Mouse (Mus musculus) spleen, adult 12 weeks (tissue): Measurements from ENCODE around the gene Plxna2.

ENCODE experiments used
- DNase-seq: peaks from one replicate; pipeline ENCODE4 v3.0.0; 2022; ENCODE audit warnings: low spot score

Gene Plxna2

DNA sequence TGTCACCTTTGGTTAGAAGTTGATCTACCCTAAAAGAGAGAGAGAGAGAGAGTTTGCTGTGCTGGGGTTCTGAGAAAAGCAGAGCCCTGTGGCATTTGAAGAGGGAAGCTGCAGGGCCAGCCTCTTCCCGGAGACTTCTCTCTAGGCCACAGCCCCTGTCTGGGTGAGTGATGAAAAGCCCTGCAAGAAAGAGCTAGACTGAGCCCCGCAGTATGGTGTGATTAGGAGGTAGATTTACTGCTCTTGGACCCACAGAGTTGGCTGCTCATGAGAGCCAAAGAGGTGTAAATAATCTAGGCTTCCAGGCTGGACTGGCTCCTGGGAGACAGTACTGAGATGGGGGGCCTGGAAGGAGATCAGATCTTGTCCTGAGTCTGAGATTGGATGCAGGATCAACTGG is 94.4 kb downstream of the Plxna2 start:
- DNase-seq, result no peak

DNA sequence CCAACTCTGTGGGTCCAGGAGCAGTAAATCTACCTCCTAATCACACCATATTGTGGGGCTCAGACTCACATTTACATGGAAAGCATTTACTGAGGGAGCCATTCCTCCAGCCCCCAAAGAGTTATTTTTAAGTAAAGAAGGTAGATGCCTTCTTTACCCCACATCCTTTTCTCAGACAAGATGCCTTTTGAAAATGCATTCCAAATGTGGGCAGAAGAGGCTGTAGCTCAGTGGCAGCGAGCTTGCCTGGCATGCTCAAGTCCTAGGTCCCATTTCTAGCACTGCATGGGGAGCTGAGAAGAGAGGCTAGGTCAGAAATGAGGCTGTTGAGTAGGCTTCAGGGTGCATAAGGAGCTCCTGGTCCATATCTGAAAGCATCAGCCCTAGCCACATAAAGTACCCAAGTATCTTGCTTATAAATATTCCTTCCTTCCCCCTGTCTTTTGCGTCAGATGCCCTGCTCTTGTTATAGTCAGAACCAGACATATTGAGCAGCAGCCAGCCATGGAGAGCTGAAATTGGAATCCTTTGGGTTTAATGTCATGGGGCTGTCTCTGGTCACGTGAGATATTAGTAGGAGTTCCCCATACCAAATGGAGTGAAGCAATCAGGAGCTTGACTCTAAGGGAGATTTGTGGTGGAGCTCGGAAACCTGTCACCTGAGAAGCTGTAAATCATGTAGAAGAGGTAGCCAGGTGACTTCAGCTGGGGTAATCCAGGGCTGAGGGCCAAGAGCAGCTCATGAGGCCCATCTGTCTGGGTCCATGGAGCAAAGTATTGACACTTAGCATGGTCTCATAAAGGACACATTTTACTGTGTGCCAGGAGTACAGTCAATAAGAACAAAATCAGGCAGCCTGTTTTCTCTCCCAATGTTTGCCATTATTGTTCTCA is 96.4 kb downstream of the Plxna2 start:
- DNase-seq, result no peak

- no peak for DNase-seq
Measured at GRCm38 (mm10) chr1:194717451-194717874, 99.4 kb downstream of the Plxna2 start.

DNA sequence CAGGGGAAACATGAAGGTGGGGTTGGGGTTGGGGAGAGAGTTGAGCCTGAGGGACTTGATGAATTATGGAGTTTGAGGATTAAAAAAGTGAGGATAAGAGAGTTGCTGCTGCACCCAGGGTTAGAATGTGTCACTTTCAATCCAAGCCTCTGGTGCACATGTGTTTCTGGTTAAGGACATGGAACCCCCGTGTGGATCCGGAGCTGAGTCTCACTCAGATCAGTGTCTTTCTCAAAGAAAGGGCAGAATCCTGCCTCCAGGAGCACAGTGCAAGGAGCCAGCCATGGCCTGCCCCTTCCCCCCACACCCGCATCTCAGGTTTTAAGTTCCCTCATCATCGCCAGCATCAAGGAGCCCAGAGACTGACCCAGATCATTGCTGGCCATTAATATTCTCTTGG is 102.4 kb downstream of the Plxna2 start:
- no peak for DNase-seq

GRCm38 (mm10) chr1:194721260-194721659 is 103.2 kb downstream of the Plxna2 start:
- no peak for DNase-seq

- DNase-seq, result no peak
Measured at GRCm38 (mm10) chr1:194722329-194722728, 104.3 kb downstream of the Plxna2 start.

GRCm38 (mm10) chr1:194734836-194735235 is 116.8 kb downstream of the Plxna2 start:
- DNase-seq, result no peak

DNA sequence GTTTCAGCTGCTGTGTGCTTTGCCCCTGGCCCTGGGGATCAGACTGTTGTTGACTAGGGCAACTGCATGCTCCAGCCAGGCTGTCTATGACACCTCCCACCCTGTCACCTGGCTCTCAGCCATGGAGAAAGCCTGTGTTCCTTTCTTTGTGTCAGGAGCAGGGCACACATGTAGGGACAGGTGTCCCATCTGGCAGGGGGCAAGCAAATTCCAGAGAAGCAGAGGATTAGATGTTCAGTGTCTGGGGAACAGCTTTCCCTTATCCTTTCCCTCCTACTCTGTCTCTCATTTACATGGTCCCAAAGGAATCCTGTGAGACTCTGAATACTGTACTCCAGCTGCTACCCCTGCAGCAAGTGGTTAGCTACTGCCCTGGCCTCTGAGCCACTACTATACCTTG is 121.9 kb downstream of the Plxna2 start:
- no peak for DNase-seq

DNA sequence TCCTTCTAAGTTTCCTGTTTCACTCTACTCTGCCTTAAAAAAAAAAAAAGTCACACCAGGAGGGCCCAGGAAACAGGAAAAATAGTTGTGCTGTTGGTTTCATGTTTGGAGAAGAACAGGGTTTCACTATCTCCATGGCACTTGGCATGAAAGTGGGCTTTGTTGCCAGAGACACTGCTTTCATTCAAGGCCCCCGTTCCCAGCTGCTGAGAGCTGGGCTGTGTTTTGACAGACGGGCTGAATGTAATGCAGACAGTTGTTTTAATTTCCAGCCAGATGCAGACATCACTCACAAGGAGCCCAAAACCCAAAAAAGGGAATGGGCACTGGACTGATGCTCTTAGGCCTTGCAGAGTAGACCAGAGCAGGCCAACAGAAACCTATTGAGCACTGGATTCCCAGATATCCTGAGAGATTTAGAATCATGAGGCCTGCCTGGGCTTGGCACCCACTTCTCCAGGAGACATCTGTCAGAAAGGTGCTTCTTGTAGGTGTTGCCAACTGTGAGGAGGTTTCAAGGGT is 124.9 kb downstream of the Plxna2 start:
- DNase-seq, result no peak

- DNase-seq, result no peak
Measured at GRCm38 (mm10) chr1:194745177-194745934, 127.3 kb downstream of the Plxna2 start.

DNA sequence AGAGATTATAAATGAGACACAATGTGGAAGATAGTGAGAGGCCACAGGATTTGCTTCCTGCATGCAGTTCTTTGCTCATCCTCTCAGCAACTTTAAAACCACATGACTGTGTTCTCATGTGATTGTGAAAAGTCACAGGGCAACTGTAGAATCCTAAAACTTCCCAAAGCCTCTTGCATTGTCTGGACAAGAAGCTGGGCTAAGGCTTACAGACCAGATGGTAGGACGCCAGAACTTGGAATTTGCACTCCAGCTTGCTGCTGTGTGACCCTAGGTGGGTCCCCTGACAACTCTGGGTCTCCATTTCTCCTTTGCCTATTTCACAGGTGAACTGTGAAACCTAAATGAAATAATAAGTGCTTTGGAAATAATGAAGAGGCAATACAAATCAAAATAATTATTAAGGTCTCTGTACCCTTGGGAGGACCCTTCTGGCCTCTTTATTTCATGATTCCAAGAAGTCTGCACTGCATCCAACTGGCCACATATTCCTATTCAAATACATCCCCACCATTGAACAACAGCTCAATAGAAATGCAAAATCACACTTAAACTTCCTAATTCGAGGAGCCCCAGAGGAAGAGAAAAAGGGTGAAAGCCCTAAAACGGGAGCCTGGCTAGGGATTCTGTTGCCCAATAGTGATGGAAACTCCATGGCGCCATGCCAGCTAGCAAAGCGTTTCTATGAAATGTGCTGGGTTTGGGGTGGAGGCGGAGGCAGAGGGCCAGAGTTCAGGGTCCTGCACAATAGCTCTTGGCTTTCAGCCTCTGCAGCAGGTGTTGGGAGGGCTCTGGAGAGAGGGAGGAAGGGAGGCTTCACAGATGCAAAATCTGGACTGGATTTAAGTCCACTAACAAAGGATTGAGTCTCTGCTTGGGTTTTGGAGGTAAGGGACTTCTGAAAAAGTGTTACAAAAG is 128.6 kb downstream of the Plxna2 start:
- DNase-seq, result no peak

- DNase-seq, result no peak
Measured at GRCm38 (mm10) chr1:194747258-194747657, 129.2 kb downstream of the Plxna2 start.

DNA sequence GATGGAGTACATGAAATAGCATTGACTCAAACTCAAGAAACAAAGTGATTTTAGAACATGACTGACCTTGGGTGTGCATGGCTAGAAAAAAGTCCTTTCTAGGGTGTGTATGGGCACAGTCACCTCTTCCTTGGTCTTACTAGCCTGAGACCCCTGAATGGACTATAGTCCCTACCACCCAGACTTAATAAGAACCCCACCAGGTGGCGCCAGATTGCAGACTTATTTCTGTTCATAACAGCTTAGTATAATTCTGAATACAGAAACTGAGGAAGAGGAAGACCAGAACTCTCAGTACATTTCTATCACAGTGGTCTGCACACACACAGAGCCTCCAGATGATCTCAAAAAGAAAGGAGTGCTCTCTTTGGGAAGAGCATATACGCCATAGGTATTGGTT is 135.2 kb downstream of the Plxna2 start:
- DNase-seq, result no peak

DNA sequence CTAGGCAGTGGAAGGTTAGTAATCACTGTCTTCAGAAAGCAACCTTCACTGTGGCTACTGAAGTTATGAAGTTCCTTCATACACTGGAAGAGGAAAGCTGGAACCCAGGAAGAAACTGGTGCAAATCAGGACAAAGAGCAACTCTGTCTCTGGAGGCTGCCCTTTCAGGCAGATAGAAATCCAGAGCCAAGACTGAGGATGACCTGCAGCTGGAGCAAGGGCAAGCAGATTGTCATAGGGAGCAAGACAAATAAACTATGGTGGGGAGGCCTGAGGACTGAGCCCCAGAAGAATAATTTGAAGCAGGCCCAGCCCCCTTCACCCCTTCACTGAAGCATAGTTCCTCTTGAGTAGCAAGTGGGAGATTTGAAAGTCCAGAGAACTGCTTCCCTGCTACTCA is 138.0 kb downstream of the Plxna2 start:
- DNase-seq, result no peak

DNA sequence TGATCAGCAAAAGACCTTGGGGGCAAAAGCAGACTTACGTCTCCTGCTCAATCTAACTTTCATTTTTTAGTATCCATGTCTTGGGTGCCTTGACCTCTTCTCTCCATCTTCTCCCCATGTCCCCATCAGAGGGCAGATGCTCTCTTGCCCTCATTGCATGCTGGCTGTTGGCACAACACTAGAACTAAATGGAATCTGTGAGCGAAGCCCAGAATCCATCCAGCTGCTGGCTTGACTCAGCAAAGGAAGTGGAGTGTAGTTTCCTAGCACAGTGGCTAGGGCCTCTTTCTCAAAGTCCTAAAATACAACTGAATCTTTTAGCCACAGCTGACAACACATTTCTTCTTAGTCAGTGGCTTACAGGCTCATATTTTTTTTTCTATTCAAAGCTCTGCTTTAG is 138.4 kb downstream of the Plxna2 start:
- no peak for DNase-seq

DNA sequence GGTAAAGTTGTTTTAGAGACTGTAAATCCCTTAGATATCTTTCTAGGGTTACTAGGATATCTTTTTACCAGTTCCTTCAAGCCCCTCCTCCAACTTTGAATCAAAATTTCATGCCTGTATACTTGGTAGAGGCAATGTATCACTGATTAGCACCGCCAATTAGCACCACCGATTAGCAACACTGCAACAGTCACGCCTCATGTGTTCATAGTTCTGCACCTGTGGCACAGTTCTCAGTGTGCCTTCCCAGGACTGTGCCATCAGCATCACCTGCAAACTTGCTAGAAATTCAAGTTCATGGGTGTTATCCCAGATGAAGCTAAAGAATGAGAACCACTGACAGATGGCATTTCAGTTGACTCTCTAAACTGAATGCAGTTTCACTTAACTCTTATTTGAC is 138.8 kb downstream of the Plxna2 start:
- no peak for DNase-seq

DNA sequence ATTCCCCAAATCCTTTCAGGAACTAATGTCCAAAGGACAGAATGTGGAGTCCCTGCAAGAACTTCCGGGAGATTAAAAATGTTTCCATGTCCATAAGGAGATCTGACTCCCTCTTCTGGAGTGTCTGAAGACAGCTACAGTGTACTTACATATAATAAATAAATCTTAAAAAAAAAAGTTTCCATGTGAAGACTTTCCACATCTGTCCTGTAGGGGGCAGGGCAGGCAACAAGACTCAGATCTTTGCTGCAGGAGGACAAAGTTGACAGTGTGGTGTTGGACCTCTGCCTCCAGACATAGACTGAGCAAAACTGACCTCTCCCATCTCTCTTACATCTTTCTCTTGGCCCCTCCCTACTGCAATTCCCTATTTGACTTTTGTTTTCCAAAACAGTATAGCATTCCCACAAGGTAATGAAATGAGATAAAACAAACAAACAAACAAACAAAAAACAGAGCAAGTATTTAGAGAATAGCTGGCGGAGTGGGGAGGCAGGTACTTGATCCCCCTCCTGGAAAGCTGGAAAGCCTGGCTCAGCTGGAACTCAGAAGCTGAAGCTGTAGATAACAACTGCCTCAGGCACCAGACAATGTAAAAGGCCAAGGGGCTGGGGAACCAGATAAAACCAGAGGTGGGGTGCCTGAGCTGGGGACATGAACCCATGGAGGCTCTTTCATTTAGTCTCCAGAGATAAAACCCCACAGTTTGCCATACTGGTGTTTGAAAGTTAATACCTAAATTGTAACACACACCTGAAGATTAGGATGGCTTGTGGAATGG is 143.6 kb downstream of the Plxna2 start:
- no peak for DNase-seq

- no peak for DNase-seq
Measured at GRCm38 (mm10) chr1:194762896-194763295, 144.9 kb downstream of the Plxna2 start.

DNA sequence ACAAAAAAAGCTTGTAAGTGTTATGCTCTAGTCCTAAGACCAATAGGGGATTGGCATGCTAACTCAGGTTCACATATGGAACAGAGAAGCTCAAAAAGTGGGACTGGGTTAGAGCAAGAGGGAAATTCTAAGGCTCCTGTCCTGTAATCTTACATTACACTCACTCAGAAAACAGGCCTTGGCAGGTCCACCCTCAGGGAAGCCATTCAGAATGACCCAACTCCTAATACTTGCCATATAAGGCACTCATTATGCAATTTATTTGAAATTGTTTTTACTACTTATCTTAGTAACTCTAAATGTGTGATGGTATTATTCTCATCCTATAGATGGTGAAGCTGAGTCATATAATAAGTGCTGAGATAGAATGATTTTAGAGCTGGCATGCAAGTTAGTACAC is 146.9 kb downstream of the Plxna2 start:
- DNase-seq, result no peak

DNA sequence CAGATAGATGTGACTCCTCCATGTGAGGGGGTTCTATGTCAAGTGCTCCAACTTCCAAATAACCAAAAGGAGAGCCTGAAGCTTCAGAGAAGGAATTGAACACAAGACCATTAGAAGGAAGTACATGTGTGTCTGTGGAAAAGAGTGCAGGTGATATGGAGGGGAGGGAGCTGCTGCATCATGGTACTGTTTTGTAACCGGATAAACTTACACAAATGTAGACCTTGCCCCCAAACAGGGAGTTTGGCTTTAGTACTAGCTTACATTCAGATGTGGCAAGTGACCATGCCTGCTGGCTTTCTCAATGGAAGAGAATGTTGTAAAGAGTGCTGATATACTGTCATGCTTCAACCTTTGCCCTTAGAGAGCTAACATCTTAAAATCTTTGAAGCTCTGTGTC is 150.8 kb downstream of the Plxna2 start:
- DNase-seq, result no peak

GRCm38 (mm10) chr1:194772053-194772452 is 154.0 kb downstream of the Plxna2 start:
- DNase-seq, result no peak
